Mouse (Mus musculus) cerebellum, adult 11 months (tissue): Measurements from ENCODE around the gene Zfp109.
A peak's percentile ranks its signal among the peaks of the same experiment; 100 is the strongest.
"Not testable (repeated sequence)": the region's sequence is repeated elsewhere in the genome, so short reads cannot be mapped to it uniquely, and the experiment has no call there.

Experiments used
- DNase-seq: peaks from one replicate; pipeline ENCODE4 v3.0.0; 2022

The Zfp109 gene

GRCm38 (mm10) chr7:24237040-24237791, at the start of gene Zfp109:
TSS of gene Zfp109 (minus strand) at chr7:24237560.
- DNase-seq, result peak; percentile 53

DNA sequence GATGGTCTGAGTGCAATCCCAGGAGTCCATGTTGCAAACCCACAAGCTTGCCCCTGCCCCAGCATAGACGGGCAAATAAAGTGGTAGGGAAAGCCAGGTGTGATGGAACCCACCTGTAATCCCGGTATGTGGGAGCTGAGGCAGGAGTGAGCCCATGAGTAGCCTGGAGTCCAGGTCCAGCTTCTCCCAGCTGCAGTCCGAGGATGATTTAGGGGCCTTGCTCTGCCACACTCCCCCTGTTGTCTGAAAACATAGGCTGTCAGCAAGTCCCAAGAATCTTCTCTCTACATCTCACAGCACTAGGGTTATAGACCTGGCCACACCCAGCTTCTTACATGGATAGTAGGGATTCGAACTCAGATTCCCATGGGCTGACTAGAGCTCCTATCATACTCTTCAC, 49.6 kb upstream of the Zfp109 start:
- no peak for DNase-seq

DNA sequence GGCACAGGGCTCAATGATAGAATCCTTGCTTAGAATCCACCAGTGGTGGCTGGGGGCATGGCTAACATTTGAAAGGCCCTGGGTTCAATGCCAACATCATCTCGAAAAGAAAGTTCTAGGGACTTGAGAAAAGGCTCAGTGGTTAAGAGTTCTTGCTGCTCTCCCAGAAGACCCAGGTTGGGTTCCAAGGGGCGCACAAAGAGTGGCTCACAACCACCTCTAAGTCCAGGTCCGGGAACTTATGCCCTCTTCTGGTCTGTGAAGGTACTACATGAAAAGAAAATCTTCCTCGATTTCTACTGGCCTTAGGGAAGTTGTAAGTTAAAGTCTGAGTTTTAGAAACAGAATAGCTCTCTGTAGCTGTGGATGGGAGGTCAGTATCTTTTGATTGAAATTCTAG, 48.7 kb upstream of the Zfp109 start:
- no peak for DNase-seq

GRCm38 (mm10) chr7:24280858-24281145, 43.4 kb upstream of the Zfp109 start:
- DNase-seq, result no peak

GRCm38 (mm10) chr7:24280031-24280857, 42.9 kb upstream of the Zfp109 start:
- DNase-seq, result no peak

DNA sequence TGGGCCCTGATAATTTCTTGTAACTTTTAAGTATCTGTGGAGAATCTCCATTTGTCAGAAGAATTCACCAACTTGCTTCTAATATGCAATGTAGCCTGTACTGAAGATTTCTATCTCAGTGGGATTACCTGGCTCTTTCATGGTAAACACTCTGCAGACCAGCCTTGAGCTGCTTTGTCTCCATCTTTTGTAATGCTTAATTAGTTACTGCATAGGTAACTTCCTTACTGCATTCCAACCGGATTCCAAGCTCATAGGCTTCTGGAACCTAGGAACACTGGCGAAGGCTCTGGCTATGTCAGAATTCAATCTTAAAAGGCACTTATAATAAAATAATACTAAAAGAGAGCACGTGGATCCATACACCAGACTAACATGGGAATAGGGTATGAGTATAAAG, 41.4 kb upstream of the Zfp109 start:
- not testable (repeated sequence) for DNase-seq

- DNase-seq, result no peak
These were observed 37.1 kb upstream of the Zfp109 start for GRCm38 (mm10) chr7:24274456-24274855.

DNA sequence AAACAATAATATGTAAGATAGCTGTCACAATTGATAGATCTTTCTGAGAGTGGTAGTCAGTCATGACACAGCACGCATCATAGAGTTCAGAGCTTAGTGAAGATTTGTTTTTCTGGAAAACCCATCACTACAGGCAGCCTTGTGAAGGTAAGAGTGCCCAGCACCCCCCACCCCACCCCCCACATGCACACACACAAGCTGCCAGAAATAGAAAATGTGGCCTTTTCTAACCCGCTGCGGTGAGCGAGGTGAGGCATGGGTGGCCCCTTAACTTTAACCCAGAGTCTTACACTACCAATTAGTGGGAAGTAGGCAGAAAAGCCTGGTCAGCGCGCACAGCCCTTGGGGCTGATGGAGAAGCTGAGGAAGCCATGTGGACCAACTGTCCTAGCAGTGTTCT, 33.8 kb upstream of the Zfp109 start:
- DNase-seq, result no peak

- peak; percentile 77 for DNase-seq
These were observed 32.9 kb upstream of the Zfp109 start, which contains the start of gene Zfp93 for GRCm38 (mm10) chr7:24270288-24270672. TSS of gene Zfp93 (plus strand) at chr7:24270420.

GRCm38 (mm10) chr7:24269667-24270287, 32.4 kb upstream of the Zfp109 start:
- DNase-seq, result no peak

- no peak for DNase-seq
These were observed 31.9 kb upstream of the Zfp109 start for GRCm38 (mm10) chr7:24269256-24269655.

DNA sequence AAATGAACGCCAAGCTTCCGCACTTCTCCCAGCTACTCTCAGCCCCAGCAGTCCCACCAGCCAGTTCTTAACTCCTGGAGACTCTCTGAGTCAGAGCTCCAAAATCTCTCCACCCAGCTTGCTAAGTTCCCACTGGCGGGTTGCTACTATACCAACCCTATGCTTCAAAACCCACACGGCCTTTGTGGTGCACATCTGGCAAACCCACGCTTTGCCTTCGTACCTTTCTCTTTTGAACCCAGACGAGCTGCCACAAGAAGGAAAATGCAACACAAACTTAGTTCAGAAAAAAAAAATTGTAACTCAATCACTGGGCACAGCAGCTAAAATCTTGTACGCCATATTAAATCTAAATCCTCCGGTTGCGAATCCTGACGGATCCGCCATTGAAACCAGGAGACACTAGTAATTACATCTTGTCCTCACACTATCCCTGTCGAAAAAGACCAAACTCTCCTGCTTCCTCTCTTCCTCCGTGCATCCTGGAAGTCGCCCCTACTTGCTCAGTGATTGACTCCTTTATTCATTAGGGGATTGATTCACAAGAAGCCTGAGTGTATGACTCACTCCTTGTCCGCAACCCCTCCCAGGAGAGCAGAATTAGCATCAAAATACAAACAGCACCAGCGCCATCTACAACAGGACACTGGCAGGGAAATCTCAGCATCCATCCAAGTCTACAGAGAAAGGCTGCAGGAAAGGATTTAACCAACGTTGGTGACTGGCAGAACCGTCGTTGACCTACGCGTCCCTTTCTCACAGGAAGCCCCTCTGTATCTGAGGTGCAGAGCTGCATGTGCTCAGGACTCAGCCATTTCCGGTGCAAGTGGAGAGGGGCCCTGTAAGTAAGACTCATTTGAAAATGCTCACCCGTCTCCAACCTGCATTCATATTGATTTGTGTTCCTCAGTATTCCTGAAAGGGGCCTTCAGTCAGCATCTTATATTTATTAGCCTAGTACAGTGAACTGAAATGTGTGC, 31.1 kb upstream of the Zfp109 start:
- no peak for DNase-seq

DNA sequence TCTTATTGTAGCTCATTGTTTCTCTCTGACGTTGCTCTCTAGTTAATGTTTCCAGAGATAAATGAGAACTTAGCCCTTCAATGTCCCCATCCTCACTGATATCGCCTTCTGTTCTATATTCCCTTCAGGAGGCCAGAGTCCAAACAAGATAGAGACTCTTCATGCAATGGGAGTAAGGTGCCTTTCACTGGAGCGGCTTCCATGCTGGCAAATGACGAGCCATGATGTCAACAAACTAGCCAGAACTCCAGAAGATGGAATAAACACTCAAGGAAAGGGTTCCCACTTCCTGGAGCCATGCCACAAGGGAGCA, 22.6 kb upstream of the Zfp109 start:
- no peak for DNase-seq

- no peak for DNase-seq
These were observed 22.1 kb upstream of the Zfp109 start for GRCm38 (mm10) chr7:24259306-24259999.

GRCm38 (mm10) chr7:24254633-24255474, 17.5 kb upstream of the Zfp109 start, which contains the start of gene Zfp108:
TSS of gene Zfp108 (plus strand) at chr7:24254794.
- DNase-seq, result peak; percentile 78

DNA sequence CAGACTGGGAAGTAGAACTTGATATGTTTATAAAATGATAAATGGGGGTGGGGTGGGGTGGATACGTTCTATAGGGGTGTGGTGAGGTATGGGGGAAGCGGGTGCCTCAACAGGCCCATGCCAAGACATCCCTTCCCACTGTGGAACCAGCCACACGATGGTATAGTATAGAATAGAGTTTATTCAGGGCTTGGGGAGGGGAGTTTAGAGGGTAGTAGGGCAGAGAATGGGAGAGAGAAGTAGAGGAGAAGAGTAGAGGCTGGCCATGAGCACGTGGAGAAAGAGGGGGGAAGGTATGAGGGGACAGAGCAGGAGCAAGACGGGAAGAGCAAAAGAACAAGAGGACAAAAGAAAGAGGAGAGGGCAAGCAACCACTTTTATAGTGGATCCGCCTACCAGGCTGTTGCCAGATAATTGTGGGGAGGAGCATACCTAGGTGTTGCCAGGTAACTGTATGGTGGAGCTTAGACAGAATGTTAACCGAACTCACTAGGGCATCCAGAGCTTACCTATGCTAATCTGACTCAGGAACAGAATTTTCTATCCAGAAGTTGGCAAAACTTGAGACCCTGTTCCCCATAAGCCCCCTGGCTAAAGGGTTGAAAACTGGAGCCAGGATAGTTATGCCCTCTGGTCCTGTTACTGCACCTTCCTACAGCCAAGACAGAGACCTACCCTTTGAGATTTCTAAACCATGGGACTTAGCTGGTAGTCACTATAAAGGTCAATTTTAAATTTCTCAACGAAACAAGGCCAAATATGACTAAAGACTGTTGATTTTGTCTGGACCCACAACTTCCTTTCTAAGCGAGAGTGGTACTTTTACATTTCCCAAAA, 16.6 kb upstream of the Zfp109 start:
- DNase-seq, result no peak

DNA sequence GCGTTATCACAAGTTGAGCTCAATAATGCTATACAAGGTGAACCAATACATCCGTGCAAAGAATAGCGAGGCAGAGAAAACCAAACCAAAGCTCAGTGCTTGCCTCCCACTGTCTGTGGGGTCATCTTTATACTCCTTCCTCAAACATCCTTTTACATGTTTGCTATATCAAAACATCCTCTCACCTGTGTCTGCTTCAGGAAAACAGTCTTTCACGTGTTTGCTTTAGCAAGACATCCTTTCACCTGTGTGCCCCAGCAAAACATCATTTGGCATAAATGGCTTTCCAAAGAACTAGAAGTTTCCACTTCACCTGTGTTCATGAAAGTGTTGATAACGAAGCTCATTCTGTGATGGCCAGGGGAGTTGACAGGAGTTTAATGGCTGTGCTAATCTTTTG, 26.0 kb downstream of the Zfp109 start, which contains the start of gene Zfp111:
Zfp111 (minus strand) TSS at position 101 of the 400 bp plus-strand sequence.
- DNase-seq, result no peak

- DNase-seq, result no peak
These were observed 27.1 kb downstream of the Zfp109 start for GRCm38 (mm10) chr7:24210296-24210695.

DNA sequence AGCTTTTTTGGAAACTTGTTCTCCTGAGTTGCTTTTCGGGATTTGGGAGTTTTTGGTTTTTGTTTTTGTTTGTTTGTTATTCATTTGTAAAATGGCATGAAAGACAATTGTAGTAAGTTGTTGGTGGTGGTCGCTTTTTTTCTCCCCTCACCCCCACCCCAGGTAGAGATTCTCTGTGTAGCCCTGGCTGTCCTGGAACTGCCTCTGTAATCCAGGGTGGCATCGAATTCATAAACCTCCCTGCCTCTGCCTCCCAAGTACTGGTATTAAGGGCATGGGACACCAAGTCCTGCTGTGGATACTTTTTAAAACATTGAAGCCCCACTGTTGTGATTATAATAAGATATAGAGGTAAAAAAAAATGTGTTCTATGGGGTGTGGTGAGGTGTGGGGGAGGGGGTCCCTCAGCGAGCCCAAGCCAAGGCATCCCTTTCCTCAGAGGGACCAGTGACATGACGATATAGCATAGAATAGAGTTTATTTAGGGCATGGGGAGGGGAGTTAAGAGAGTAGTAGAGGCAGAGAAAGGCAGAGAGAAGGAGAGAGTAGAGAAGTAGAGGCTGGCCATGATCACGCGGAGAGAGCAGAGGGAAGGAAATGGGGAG, 29.0 kb downstream of the Zfp109 start:
- no peak for DNase-seq
